Mouse (Mus musculus) midbrain, embryonic 14.5 days (tissue): ENCODE data around the gene Gm3417. TPM values are rescaled to one million over a fixed set of nuclear protein-coding genes. Genes with fewer than 3 reads are reported as not detected.
"Not testable (repeated sequence)": the region's sequence is repeated elsewhere in the genome, so short reads cannot be mapped to it uniquely, and the experiment has no call there.

Experiments used
- ATAC-seq: fragments of 200-750 bp; cut with Nextera tagmentation; 2 replicates; pipeline ENCODE4 v1.8.0; 2017; ENCODE audit warnings: moderate number of reproducible peaks, moderate library complexity; ENCODE audit not compliant: low FRiP score, low TSS enrichment
- DNase-seq: peaks from one replicate; pipeline ENCODE4 v3.0.0-alpha.2; 2015
- H3K27ac ChIP-seq: fragments of 300-500 bp; sonication (generic); replicated peaks from 2 replicates; pipeline ENCODE4 v1.5.1; 2014; ENCODE audit warnings: mild to moderate bottlenecking, low read depth, low read length, moderate library complexity
- H3K27me3 ChIP-seq: fragments of 300-500 bp; sonication (generic); 2 replicates; pipeline ENCODE4 v1.6.1; 2014; ENCODE audit warnings: low read length, control low read depth, mixed read lengths; ENCODE audit not compliant: control insufficient read depth, insufficient read depth
- H3K36me3 ChIP-seq: fragments of 300-500 bp; sonication (generic); 2 replicates; pipeline ENCODE4 v1.6.1; 2014; ENCODE audit warnings: low read length, control low read depth; ENCODE audit not compliant: control insufficient read depth, insufficient read depth
- H3K4me1 ChIP-seq: fragments of 300-500 bp; sonication (generic); 2 replicates; pipeline ENCODE4 v1.6.1; 2014; ENCODE audit warnings: mild to moderate bottlenecking, antibody characterized with exemption, low read length, control low read depth; ENCODE audit not compliant: control insufficient read depth, insufficient read depth
- H3K4me2 ChIP-seq: fragments of 300-500 bp; sonication (generic); 2 replicates; pipeline ENCODE4 v1.6.1; 2014; ENCODE audit warnings: mild to moderate bottlenecking, low read length, moderate library complexity
- H3K4me3 ChIP-seq: fragments of 300-500 bp; sonication (generic); replicated peaks from 2 replicates; pipeline ENCODE4 v1.5.1; 2014; ENCODE audit warnings: low read depth, low read length
- H3K9ac ChIP-seq: fragments of 300-500 bp; sonication (generic); replicated peaks from 2 replicates; pipeline ENCODE4 v1.6.1; 2014; ENCODE audit warnings: mild to moderate bottlenecking, low read length, moderate library complexity
- H3K9me3 ChIP-seq: fragments of 300-500 bp; sonication (generic); 2 replicates; pipeline ENCODE4 v1.6.1; 2016; ENCODE audit warnings: low read length, control low read depth, mixed read lengths; ENCODE audit not compliant: control insufficient read depth
- WGBS: fragments of 180-500 bp; shearing (Covaris S2); extraction: QIAGEN DNeasy Blood & Tissue Kit; methylation state at CpG from one replicate; pipeline ENCODE4 v1.1.7; 2014; 5-methylcytosine and 5-hydroxymethylcytosine counted together
- polyA plus RNA-seq: library from polyadenylated mRNA; unstranded; fragments of >200 nt; fragmentation: Nextera tagmentation; extraction: Ambion mirVana; gene quantifications from 2 replicates; pipeline ENCODE4 v1.2.1, GENCODE M21; 2014

Gene Gm3417
- 0.36 TPM in 1 of 2 replicates, not detected in the other for polyA plus RNA-seq

GRCm38 (mm10) chr17:14978362-14979038 lies at the start of gene Gm3417, which contains the start of gene 9030025P20Rik:
Gene Gm3417, minus strand, starts transcription at chr17:14978790.
Gene 9030025P20Rik, plus strand, starts transcription at chr17:14978468.
- not testable (repeated sequence) for DNase-seq, H3K27ac ChIP-seq, H3K9me3 ChIP-seq, H3K27me3 ChIP-seq, H3K4me2 ChIP-seq, H3K9ac ChIP-seq, H3K36me3 ChIP-seq, H3K4me1 ChIP-seq, H3K4me3 ChIP-seq
- peak; percentile 98 for ATAC-seq
- no CpG with 5 or more reads among the region's 60 CpGs for WGBS

- H3K4me2 ChIP-seq, H3K9me3 ChIP-seq, ATAC-seq, H3K27ac ChIP-seq, H3K4me1 ChIP-seq, DNase-seq, H3K4me3 ChIP-seq, H3K36me3 ChIP-seq, H3K27me3 ChIP-seq, H3K9ac ChIP-seq: not testable (repeated sequence)
- no CpG with 5 or more reads among the region's 6 CpGs for WGBS
These were observed 46.9 kb upstream of the Gm3417 start for GRCm38 (mm10) chr17:15025513-15025912.

GRCm38 (mm10) chr17:15024502-15025193 lies 46.1 kb upstream of the Gm3417 start:
- ATAC-seq = peak; percentile 93
- H3K36me3 ChIP-seq, H3K4me1 ChIP-seq, H3K27me3 ChIP-seq, H3K9ac ChIP-seq, H3K4me3 ChIP-seq, H3K4me2 ChIP-seq, H3K27ac ChIP-seq, H3K9me3 ChIP-seq, DNase-seq: not testable (repeated sequence)
- WGBS = no CpG with 5 or more reads among the region's 48 CpGs

GRCm38 (mm10) chr17:15023878-15024492 lies 45.4 kb upstream of the Gm3417 start:
- not testable (repeated sequence) for DNase-seq, H3K4me3 ChIP-seq, H3K9ac ChIP-seq, H3K4me2 ChIP-seq, H3K9me3 ChIP-seq, H3K27me3 ChIP-seq, H3K4me1 ChIP-seq, H3K27ac ChIP-seq, H3K36me3 ChIP-seq
- no CpG with 5 or more reads among the region's 97 CpGs for WGBS
- peak; percentile 87 for ATAC-seq

- not testable (repeated sequence) for H3K4me1 ChIP-seq, DNase-seq, H3K4me3 ChIP-seq, H3K36me3 ChIP-seq, ATAC-seq, H3K9me3 ChIP-seq, H3K27me3 ChIP-seq, H3K4me2 ChIP-seq, H3K27ac ChIP-seq, H3K9ac ChIP-seq
- WGBS = 75% methylated on average over 3 of the region's 3 CpGs
These were observed 43.1 kb upstream of the Gm3417 start for GRCm38 (mm10) chr17:15021503-15022220.

- not testable (repeated sequence) for H3K9me3 ChIP-seq, H3K27ac ChIP-seq, H3K27me3 ChIP-seq, H3K4me1 ChIP-seq, H3K9ac ChIP-seq, H3K4me3 ChIP-seq, DNase-seq, H3K36me3 ChIP-seq, H3K4me2 ChIP-seq
- peak; percentile 98 for ATAC-seq
- WGBS = no CpG with 5 or more reads among the region's 60 CpGs
These were observed 31.3 kb upstream of the Gm3417 start, which contains the start of gene Gm3435 for GRCm38 (mm10) chr17:15009706-15010413. Gene Gm3435, plus strand, starts transcription at chr17:15010176.

GRCm38 (mm10) chr17:15009088-15009487 lies 30.5 kb upstream of the Gm3417 start:
- not testable (repeated sequence) for H3K36me3 ChIP-seq, H3K9me3 ChIP-seq, ATAC-seq, H3K4me3 ChIP-seq, H3K4me2 ChIP-seq, H3K27me3 ChIP-seq, H3K27ac ChIP-seq, DNase-seq, H3K9ac ChIP-seq, H3K4me1 ChIP-seq
- no CpG with 5 or more reads among the region's 3 CpGs for WGBS

- no CpG with 5 or more reads among the region's 4 CpGs for WGBS
- H3K9me3 ChIP-seq, H3K27ac ChIP-seq, H3K4me3 ChIP-seq, H3K4me2 ChIP-seq, H3K36me3 ChIP-seq, H3K27me3 ChIP-seq, H3K9ac ChIP-seq, H3K4me1 ChIP-seq, DNase-seq, ATAC-seq: not testable (repeated sequence)
These were observed 21.5 kb upstream of the Gm3417 start for GRCm38 (mm10) chr17:15000047-15000446.
